Mouse (Mus musculus) kidney, adult 9 months (tissue): ENCODE measurements at regions not wholly inside any gene's neighbourhood (a gene's known extent, or its start where the extent isn't known, plus 50 kb on each side); places are given as distances from the start of the nearest gene placed in this dataset.

Experiments used
- DNase-seq: peaks from one replicate; pipeline ENCODE4 v3.0.0; 2022

- DNase-seq = no peak
Measured at GRCm38 (mm10) chrX:115030381-115031136, 123.2 kb downstream of the Ube2dnl2 start.

GRCm38 (mm10) chrX:115031506-115031905 is 124.1 kb downstream of the Ube2dnl2 start:
- DNase-seq = no peak

GRCm38 (mm10) chrX:115038997-115039396 is 131.6 kb downstream of the Ube2dnl2 start:
- no peak for DNase-seq

- no peak for DNase-seq
Measured at GRCm38 (mm10) chrX:115062556-115063146, 155.3 kb downstream of the Ube2dnl2 start.

GRCm38 (mm10) chrX:115069339-115069738 is 162.0 kb downstream of the Ube2dnl2 start:
- no peak for DNase-seq

GRCm38 (mm10) chrX:115092021-115092420 is 184.6 kb downstream of the Ube2dnl2 start:
- DNase-seq = peak; percentile 82

GRCm38 (mm10) chrX:115093063-115093579 is 185.7 kb downstream of the Ube2dnl2 start:
- no peak for DNase-seq
